Mouse (Mus musculus): ENCODE data around the gene Klhl29.

The Klhl29 gene

DNA sequence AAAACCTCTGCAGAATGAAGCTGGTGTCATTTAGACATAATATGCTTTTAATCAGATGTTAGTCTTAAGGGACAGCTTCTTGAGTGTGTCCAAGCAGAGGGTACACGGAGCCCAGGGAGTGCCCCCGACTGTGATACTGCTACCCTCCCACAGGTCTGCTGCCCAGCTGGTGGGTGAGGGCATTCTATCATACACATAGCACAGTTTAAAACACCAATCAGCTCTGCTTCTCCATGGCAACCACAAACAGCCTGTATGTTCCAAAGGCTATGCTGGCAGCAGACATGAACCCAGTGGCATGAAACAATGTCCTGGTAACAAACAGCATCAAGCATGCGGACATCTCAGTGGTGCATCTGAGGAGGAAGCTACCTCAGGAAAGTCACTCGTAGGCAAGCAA lies 192.9 kb downstream of the Klhl29 start:
- Histone ChIP-seq H3K9me3 (ENCODE audit: low read length) (no peaks in the 10 kb centered on the region), H3K27me3 (ENCODE audit: insufficient read depth, low read length) (peaks cover 12% of the 10 kb centered on the region; the same call in 1 of the 2 replicates), H3K36me3 (ENCODE audit: insufficient read depth, low read length) (no peaks in the 10 kb centered on the region), H3K4me3 (replicated peaks; ENCODE audit: low read length) (no peak overlapping the region), H3K4me1 (replicated peaks; ENCODE audit: low read depth, low read length) (peaks cover 9% of the 10 kb centered on the region)
- TF ChIP-seq CTCF (conservative IDR thresholded peaks at IDR 0.05; ENCODE audit: low read length) (no peak), NANOG (IDR thresholded peaks at IDR 0.05; ENCODE audit: borderline replicate concordance, low read length) (no peak), POU5F1 (IDR thresholded peaks at IDR 0.05; ENCODE audit: borderline replicate concordance, low read length) (no peak)

DNA sequence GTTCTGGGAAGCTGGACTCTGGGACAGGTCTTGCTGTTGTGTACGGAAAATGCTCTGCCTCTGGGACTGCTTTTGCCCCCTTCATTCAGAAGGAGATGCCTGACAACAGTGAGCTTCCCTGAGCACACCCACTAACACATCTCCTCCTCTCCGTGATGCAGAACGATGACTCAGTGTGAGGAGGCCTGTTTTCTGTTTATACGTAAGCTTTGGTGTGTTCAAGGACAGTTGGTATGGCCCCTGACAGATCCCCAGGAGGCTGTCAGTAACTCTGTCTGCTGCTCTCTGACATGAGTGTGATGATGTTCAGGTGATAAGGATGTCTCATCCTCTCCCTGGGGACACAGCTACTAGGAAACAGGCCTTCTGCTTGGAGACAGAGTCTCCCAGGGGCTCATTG lies 193.3 kb downstream of the Klhl29 start:
- TF ChIP-seq POU5F1 (IDR thresholded peaks at IDR 0.05; ENCODE audit: borderline replicate concordance, low read length) = no peak
- no peak for TF ChIP-seq NANOG (IDR thresholded peaks at IDR 0.05; ENCODE audit: borderline replicate concordance, low read length)
- no peak for TF ChIP-seq CTCF (conservative IDR thresholded peaks at IDR 0.05; ENCODE audit: low read length)
- H3K27me3 ChIP-seq (ENCODE audit: insufficient read depth, low read length) = peaks cover 11% of the 10 kb centered on the region; the same call in 1 of the 2 replicates
- no peaks in the 10 kb centered on the region for H3K36me3 ChIP-seq (ENCODE audit: insufficient read depth, low read length)
- no peak overlapping the region for H3K4me3 ChIP-seq (replicated peaks; ENCODE audit: low read length)
- peaks cover 9% of the 10 kb centered on the region for H3K4me1 ChIP-seq (replicated peaks; ENCODE audit: low read depth, low read length)
- H3K9me3 ChIP-seq (ENCODE audit: low read length) = no peaks in the 10 kb centered on the region

DNA sequence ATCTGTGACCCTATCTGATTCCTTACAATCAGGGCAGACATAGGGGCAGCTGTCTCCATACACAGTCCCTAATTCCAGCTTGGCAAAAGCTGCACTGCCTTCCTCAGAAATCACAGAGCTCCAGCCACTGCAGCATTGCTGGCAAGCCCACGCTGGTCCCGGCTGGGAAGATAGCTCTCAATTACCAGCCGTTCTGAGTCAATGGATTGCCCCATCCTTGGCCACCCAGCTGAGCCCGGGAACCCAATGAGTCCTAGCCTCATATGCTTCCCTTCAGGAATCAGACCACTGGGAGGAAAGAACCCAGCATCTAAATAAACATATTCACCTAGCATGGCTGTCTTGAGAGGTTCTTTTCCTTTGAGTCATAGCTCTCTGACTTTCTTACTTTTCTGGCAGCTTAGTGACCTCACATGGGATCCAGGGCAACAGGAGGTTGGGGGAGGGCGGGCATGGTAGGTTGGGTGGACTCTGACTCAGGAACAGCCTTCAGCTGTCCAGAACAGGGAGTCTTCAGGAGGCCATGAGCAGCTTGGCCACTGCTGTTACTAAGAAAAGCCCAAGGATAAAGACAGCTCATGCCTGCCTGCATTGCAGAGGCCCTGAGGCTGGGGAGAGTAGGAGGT lies 198.7 kb downstream of the Klhl29 start:
- no peak for TF ChIP-seq NANOG (IDR thresholded peaks at IDR 0.05; ENCODE audit: borderline replicate concordance, low read length)
- TF ChIP-seq POU5F1 (IDR thresholded peaks at IDR 0.05; ENCODE audit: borderline replicate concordance, low read length) = no peak
- TF ChIP-seq CTCF (conservative IDR thresholded peaks at IDR 0.05; ENCODE audit: low read length) = no peak
- H3K9me3 ChIP-seq (ENCODE audit: low read length) = no peaks in the 10 kb centered on the region
- peaks cover 4% of the 10 kb centered on the region; the same call in 1 of the 2 replicates for H3K27me3 ChIP-seq (ENCODE audit: insufficient read depth, low read length)
- no peaks in the 10 kb centered on the region for H3K36me3 ChIP-seq (ENCODE audit: insufficient read depth, low read length)
- H3K4me3 ChIP-seq (replicated peaks; ENCODE audit: low read length) = no peak overlapping the region
- peaks cover 9% of the 10 kb centered on the region for H3K4me1 ChIP-seq (replicated peaks; ENCODE audit: low read depth, low read length)

DNA sequence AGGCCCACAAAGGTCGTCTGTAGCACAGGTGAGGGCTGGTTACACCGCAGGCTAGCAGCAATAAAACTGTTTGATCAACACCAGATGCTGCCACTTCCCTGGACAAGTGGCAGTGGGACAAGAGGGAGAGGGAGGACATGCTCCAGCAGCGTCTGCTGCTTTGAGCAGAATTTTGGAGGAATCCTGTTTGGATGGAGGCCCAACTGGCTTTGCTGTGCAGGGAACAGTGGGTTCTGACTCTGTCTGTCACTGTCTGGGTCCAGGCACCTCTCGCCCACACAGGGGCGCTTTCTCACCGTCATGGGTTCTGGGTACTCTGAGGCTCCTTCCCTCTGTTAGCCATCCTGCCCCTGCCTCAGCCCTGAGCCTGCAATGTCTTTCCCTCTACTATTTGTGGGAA lies 209.3 kb downstream of the Klhl29 start:
- Histone ChIP-seq H3K4me3 (replicated peaks; ENCODE audit: low read length) (no peak overlapping the region), H3K4me1 (replicated peaks; ENCODE audit: low read depth, low read length) (no peaks in the 10 kb centered on the region), H3K36me3 (ENCODE audit: insufficient read depth, low read length) (no peaks in the 10 kb centered on the region), H3K9me3 (ENCODE audit: low read length) (no peaks in the 10 kb centered on the region), H3K27me3 (ENCODE audit: insufficient read depth, low read length) (no peaks in the 10 kb centered on the region)
- TF ChIP-seq POU5F1 (IDR thresholded peaks at IDR 0.05; ENCODE audit: borderline replicate concordance, low read length) (no peak), CTCF (conservative IDR thresholded peaks at IDR 0.05; ENCODE audit: low read length) (no peak; the same call in 1 of the 2 replicates), NANOG (IDR thresholded peaks at IDR 0.05; ENCODE audit: borderline replicate concordance, low read length) (no peak)

DNA sequence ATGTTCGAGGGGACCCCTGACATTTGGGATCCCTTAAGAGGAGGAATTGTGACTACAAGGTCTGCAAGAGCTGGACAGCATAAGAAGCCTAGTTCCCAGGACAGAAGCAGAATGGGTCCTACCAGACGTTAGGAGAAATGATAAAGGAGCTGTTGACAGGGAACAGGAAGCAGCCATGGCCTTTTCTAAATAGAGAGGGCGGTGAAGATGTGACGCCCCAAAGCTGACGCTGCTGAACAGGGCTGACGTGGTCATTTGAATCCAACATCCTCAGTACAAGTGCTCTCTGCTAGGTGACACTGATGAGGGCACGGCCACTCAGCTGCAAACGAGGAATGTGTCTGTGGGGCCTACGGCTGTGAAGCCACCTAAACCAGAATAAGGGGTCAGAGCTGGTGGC lies 210.1 kb downstream of the Klhl29 start:
- Histone ChIP-seq H3K36me3 (ENCODE audit: insufficient read depth, low read length) (no peaks in the 10 kb centered on the region), H3K9me3 (ENCODE audit: low read length) (no peaks in the 10 kb centered on the region), H3K4me3 (replicated peaks; ENCODE audit: low read length) (no peak overlapping the region), H3K27me3 (ENCODE audit: insufficient read depth, low read length) (no peaks in the 10 kb centered on the region), H3K4me1 (replicated peaks; ENCODE audit: low read depth, low read length) (no peaks in the 10 kb centered on the region)
- TF ChIP-seq POU5F1 (IDR thresholded peaks at IDR 0.05; ENCODE audit: borderline replicate concordance, low read length) (no peak), NANOG (IDR thresholded peaks at IDR 0.05; ENCODE audit: borderline replicate concordance, low read length) (no peak)

DNA sequence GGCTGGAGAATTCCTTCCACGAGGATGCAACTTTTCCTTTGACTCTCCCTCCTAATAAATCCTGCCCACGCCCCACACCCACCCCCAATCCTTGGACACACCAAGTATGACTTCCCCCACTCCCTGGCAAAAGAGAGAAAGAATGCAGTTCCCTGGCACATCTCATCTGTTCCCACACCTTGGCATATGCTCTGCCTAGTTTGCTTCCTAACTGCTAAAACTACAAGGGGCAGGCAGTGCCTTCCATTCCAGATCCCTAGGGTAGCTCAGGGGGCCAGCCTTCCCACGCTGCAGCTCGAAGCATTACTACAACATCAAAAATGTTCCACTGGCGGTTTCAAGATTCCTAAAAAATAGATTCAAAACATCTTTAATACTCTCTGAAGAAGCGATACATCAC lies 212.8 kb downstream of the Klhl29 start:
- H3K27me3 ChIP-seq (ENCODE audit: insufficient read depth, low read length) = no peaks in the 10 kb centered on the region; the same call in 1 of the 2 replicates
- no peak overlapping the region for H3K4me3 ChIP-seq (replicated peaks; ENCODE audit: low read length)
- H3K36me3 ChIP-seq (ENCODE audit: insufficient read depth, low read length) = no peaks in the 10 kb centered on the region
- H3K9me3 ChIP-seq (ENCODE audit: low read length) = no peaks in the 10 kb centered on the region
- TF ChIP-seq CTCF (conservative IDR thresholded peaks at IDR 0.05; ENCODE audit: low read length) = no peak
- TF ChIP-seq NANOG (IDR thresholded peaks at IDR 0.05; ENCODE audit: borderline replicate concordance, low read length) = no peak
- no peak for TF ChIP-seq POU5F1 (IDR thresholded peaks at IDR 0.05; ENCODE audit: borderline replicate concordance, low read length)
- no peaks in the 10 kb centered on the region for H3K4me1 ChIP-seq (replicated peaks; ENCODE audit: low read depth, low read length)

DNA sequence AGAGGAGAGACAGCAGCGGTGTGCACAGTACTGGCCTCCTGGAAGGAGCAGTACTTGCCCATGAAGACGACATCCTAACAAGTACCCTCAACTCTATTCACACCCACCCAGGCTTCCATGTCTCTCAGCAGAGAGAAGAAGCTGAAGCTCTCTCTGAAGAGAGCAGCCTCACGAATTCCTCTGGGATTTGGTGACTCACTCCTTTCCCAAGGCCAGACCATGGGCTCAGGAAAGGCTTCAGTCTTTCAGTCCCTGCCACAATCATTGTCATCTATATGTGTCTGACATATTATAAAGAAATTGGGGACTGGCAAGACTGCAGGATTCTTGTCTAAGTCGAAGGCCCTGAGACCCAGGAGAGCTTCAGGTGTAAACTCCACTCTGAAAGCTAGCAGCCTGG lies 213.9 kb downstream of the Klhl29 start:
- no peak for TF ChIP-seq CTCF (conservative IDR thresholded peaks at IDR 0.05; ENCODE audit: low read length)
- no peak for TF ChIP-seq NANOG (IDR thresholded peaks at IDR 0.05; ENCODE audit: borderline replicate concordance, low read length)
- Histone ChIP-seq H3K36me3 (ENCODE audit: insufficient read depth, low read length) (no peaks in the 10 kb centered on the region), H3K9me3 (ENCODE audit: low read length) (no peaks in the 10 kb centered on the region), H3K4me3 (replicated peaks; ENCODE audit: low read length) (no peak overlapping the region), H3K4me1 (replicated peaks; ENCODE audit: low read depth, low read length) (no peaks in the 10 kb centered on the region), H3K27me3 (ENCODE audit: insufficient read depth, low read length) (no peaks in the 10 kb centered on the region; the same call in 1 of the 2 replicates)

DNA sequence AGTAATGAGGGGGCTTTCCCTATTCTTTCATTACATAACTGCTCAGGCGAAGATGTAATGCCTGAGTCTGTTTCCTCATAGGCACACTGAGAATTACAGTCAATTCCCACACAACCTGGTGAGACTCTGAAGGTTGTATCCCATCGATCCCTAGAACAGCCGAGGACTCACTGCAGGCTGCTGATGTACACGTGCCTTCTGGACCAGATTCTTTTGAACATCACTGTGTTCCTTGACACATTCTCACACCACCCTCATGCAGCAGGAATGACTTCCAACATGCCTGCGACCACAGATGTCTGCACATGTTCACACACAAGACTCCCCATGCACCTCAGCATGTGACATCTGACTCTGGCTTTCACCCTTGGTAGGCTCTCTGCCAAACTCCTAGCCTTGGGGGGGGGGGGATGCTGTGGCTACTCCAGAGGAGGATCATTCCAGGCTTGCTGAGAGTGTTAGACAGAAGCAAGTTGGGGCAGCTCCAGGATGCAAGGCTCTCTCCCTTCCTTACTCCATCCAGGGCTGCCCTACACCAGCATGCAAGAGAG lies 217.5 kb downstream of the Klhl29 start:
- H3K36me3 ChIP-seq (ENCODE audit: insufficient read depth, low read length) = no peaks in the 10 kb centered on the region
- no peak for TF ChIP-seq POU5F1 (IDR thresholded peaks at IDR 0.05; ENCODE audit: borderline replicate concordance, low read length)
- no peak for TF ChIP-seq NANOG (IDR thresholded peaks at IDR 0.05; ENCODE audit: borderline replicate concordance, low read length)
- TF ChIP-seq CTCF (conservative IDR thresholded peaks at IDR 0.05; ENCODE audit: low read length) = no peak
- no peaks in the 10 kb centered on the region for H3K4me1 ChIP-seq (replicated peaks; ENCODE audit: low read depth, low read length)
- H3K9me3 ChIP-seq (ENCODE audit: low read length) = no peaks in the 10 kb centered on the region
- no peak overlapping the region for H3K4me3 ChIP-seq (replicated peaks; ENCODE audit: low read length)
- no peaks in the 10 kb centered on the region; the same call in 1 of the 2 replicates for H3K27me3 ChIP-seq (ENCODE audit: insufficient read depth, low read length)

Data from E14TG2a.4 (cell line).